Mouse (Mus musculus): ENCODE measurements around the gene 1700102P08Rik.

DNA sequence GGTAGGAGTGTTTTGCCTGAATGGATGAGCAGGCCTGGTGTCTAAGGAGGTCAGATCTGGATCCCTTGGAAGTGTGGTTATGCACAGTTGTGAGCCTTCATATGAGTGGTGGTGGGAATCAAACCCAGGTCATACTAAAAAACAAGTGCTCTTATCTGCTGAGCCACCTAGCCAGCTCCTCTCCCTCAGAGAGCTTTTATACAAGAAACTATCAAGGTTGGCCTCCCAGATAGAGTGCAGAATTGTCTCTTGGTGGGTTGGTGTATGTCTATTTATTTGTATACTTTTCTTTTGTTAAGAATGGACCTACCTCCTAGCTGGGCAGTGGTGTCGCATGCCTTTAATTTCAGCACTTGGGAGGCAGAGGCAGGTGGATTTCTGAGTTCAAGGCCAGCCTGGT, 48.8 kb upstream of the 1700102P08Rik start:
- no peak for TF ChIP-seq EP300 (optimal IDR thresholded peaks at IDR 0.05)
- TF ChIP-seq CTCF (IDR thresholded peaks at IDR 0.05; ENCODE audit: low read depth), result no peak
